Mouse (Mus musculus) liver, embryonic 11.5 days (tissue): Measurements from ENCODE around the gene Gm13695. TPM values are rescaled to one million over a fixed set of nuclear protein-coding genes. Genes with fewer than 3 reads are reported as not detected.
"Not testable (repeated sequence)": the region's sequence is repeated elsewhere in the genome, so short reads cannot be mapped to it uniquely, and the experiment has no call there.

Source experiments
- ATAC-seq: fragments of 200-750 bp; cut with Nextera tagmentation; replicated peaks from 2 replicates; pipeline ENCODE4 v1.8.0; 2017; ENCODE audit warnings: moderate number of reproducible peaks, mild to moderate bottlenecking, moderate TSS enrichment, moderate library complexity; ENCODE audit not compliant: low FRiP score
- DNase-seq: peaks from one replicate; pipeline ENCODE4 v3.0.0-alpha.2; 2017; ENCODE audit warnings: low spot score
- H3K27ac ChIP-seq: fragments of 300-500 bp; sonication (generic); 2 replicates; pipeline ENCODE4 v1.5.1; 2014; ENCODE audit warnings: mild to moderate bottlenecking, low read depth, low read length, control low read depth
- H3K27me3 ChIP-seq: fragments of 300-500 bp; sonication (generic); replicated peaks from 2 replicates; pipeline ENCODE4 v1.6.1; 2014; ENCODE audit warnings: low read length, mixed read lengths; ENCODE audit not compliant: control insufficient read depth, insufficient read depth
- H3K36me3 ChIP-seq: fragments of 300-500 bp; sonication (generic); 2 replicates; pipeline ENCODE4 v1.6.1; 2014; ENCODE audit warnings: mild to moderate bottlenecking, low read length, moderate library complexity, mixed read lengths; ENCODE audit not compliant: control insufficient read depth, insufficient read depth
- H3K4me1 ChIP-seq: fragments of 300-500 bp; sonication (generic); replicated peaks from 2 replicates; pipeline ENCODE4 v1.6.1; 2014; ENCODE audit warnings: low read length, mixed read lengths; ENCODE audit not compliant: control insufficient read depth, insufficient read depth
- H3K4me2 ChIP-seq: fragments of 300-500 bp; sonication (generic); 2 replicates; pipeline ENCODE4 v1.6.1; 2014; ENCODE audit warnings: mild to moderate bottlenecking, control low read depth, moderate library complexity
- H3K4me3 ChIP-seq: fragments of 300-500 bp; sonication (generic); 2 replicates; pipeline ENCODE4 v1.5.1; 2014; ENCODE audit warnings: low read depth, low read length, control low read depth
- H3K9ac ChIP-seq: fragments of 300-500 bp; sonication (generic); 2 replicates; pipeline ENCODE4 v1.6.1; 2014; ENCODE audit warnings: low read depth, low read length, control low read depth
- H3K9me3 ChIP-seq: fragments of 300-500 bp; sonication (generic); 2 replicates; pipeline ENCODE4 v1.6.1; 2016; ENCODE audit warnings: low read length, inconsistent platforms, mixed read lengths; ENCODE audit not compliant: control insufficient read depth
- WGBS: fragments of 180-500 bp; shearing (Covaris S2); extraction: QIAGEN DNeasy Blood & Tissue Kit; methylation state at CpG from one replicate; pipeline ENCODE4 v1.1.7; 2014; 5-methylcytosine and 5-hydroxymethylcytosine counted together
- polyA plus RNA-seq: library from polyadenylated mRNA; unstranded; fragments of >200 nt; fragmentation: Nextera tagmentation; extraction: Ambion mirVana; gene quantifications from 2 replicates; pipeline ENCODE4 v1.2.1, GENCODE M21; 2014

The Gm13695 gene
- polyA plus RNA-seq, 1 experiment from 2014 or later, result not detected

DNA sequence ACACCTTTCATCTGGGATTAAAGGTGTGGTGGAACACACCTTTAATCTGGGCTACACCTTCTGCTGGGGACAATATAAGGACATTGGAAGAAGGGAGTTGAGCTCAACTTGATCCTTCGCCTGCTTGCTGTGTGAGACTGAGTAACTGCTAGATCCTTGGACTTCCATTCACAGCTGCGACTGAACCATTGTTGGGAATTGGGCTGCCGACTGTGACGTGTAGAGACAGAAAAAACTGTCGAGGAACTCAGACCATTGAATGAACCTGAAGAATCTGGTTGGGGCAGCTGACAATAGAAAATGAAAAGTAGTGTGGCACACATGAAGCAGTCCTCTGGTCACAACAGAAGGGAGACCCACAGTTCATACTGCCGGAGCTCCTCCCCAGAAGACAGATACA lies 17.3 kb downstream of the Gm13695 start, which contains the start of gene Gm13697:
Gene Gm13697 (plus strand): TSS at position 301 of the 400 bp plus-strand sequence.
- not testable (repeated sequence) for ATAC-seq, H3K9me3 ChIP-seq, H3K27ac ChIP-seq, DNase-seq, H3K36me3 ChIP-seq, H3K4me3 ChIP-seq, H3K27me3 ChIP-seq, H3K4me1 ChIP-seq, H3K9ac ChIP-seq, H3K4me2 ChIP-seq
- no CpG with 5 or more reads among the region's 6 CpGs for WGBS

- WGBS, result no CpG with 5 or more reads among the region's 6 CpGs
- not testable (repeated sequence) for H3K9ac ChIP-seq, H3K9me3 ChIP-seq, H3K36me3 ChIP-seq, H3K4me2 ChIP-seq, ATAC-seq, DNase-seq, H3K27me3 ChIP-seq, H3K4me1 ChIP-seq, H3K4me3 ChIP-seq, H3K27ac ChIP-seq
Observed at GRCm38 (mm10) chr2:83990253-83990652, 23.1 kb downstream of the Gm13695 start, which contains the start of gene Gm13691. TSS of gene Gm13691 (plus strand) at chr2:83990553.

- not testable (repeated sequence) for H3K4me2 ChIP-seq, H3K27ac ChIP-seq, H3K4me1 ChIP-seq, H3K36me3 ChIP-seq, ATAC-seq, H3K27me3 ChIP-seq, H3K4me3 ChIP-seq, H3K9me3 ChIP-seq, DNase-seq, H3K9ac ChIP-seq
- 25% methylated on average over 7 of the region's 9 CpGs for WGBS
Observed at GRCm38 (mm10) chr2:83993639-83994255, 26.6 kb downstream of the Gm13695 start.

- not testable (repeated sequence) for H3K9ac ChIP-seq, H3K4me3 ChIP-seq, ATAC-seq, H3K9me3 ChIP-seq, H3K4me2 ChIP-seq, DNase-seq, H3K36me3 ChIP-seq, H3K27ac ChIP-seq, H3K4me1 ChIP-seq, H3K27me3 ChIP-seq
- WGBS, result no CpG with 5 or more reads among the region's 3 CpGs
Observed at GRCm38 (mm10) chr2:83994526-83994925, 27.4 kb downstream of the Gm13695 start.

DNA sequence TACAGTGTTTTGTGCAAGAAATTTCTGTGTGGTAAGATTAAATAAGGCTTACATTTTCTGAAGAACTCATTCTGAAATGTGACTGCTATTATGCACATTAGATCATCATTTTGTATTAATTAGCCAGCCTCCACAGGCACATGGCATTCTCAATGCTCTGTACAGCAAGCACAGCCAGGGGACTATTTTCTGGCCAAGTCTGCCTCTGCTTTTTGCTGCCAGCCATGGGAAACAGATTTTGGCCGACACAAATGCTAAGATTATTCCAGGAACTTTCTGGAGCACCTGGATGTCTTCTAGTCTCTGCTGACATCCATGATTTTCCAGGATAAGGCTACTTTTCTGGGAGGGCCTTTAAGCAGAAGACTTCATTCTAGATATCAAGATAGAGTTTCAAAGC lies 41.8 kb downstream of the Gm13695 start:
- H3K9me3 ChIP-seq, result no peaks in the 10 kb centered on the region
- H3K4me1 ChIP-seq, result peaks cover 4% of the 10 kb centered on the region; the same call in 1 of the 2 replicates
- H3K27ac ChIP-seq, result no peak overlapping the region
- no peak overlapping the region for H3K9ac ChIP-seq
- 60% methylated on average over 1 of the region's 1 CpGs for WGBS
- H3K36me3 ChIP-seq, result no peaks in the 10 kb centered on the region
- H3K4me2 ChIP-seq, result no peak overlapping the region
- DNase-seq, result no peak
- H3K4me3 ChIP-seq, result no peak overlapping the region
- no peak for ATAC-seq
- H3K27me3 ChIP-seq, result no peaks in the 10 kb centered on the region

- Histone ChIP-seq H3K27me3 (no peaks in the 10 kb centered on the region), H3K27ac (no peak overlapping the region), H3K4me3 (no peak overlapping the region), H3K9ac (no peak overlapping the region), H3K4me1 (peaks cover 4% of the 10 kb centered on the region; the same call in 1 of the 2 replicates), H3K9me3 (no peaks in the 10 kb centered on the region), H3K36me3 (no peaks in the 10 kb centered on the region), H3K4me2 (no peak overlapping the region)
- WGBS, result 35% methylated on average over 3 of the region's 3 CpGs
- DNase-seq, result no peak
- no peak for ATAC-seq
Observed at GRCm38 (mm10) chr2:84009818-84010217, 42.7 kb downstream of the Gm13695 start.

DNA sequence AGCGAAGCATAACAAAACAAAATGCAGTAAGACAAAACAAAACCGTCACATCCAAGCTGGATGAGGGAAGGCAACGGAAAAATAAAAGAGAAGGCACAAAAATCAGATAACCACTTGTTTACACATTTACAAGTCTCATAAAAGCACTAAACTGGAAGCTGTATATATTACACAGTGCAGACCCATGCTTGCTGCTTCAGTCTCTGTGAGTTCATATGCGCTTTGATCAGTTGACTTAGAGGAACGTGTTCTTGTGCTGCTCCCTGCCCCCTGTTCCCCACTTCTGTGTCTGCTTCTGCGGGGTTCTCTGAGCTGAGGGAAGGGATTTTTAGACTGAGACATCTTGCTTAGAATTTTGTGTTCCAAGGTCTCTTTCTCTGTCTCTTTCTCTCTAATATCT lies 47.5 kb downstream of the Gm13695 start:
- H3K27me3 ChIP-seq, result no peaks in the 10 kb centered on the region
- H3K9ac ChIP-seq, result no peak overlapping the region
- no peak overlapping the region for H3K27ac ChIP-seq
- peaks cover 6% of the 10 kb centered on the region; the same call in 1 of the 2 replicates for H3K4me1 ChIP-seq
- H3K36me3 ChIP-seq, result no peaks in the 10 kb centered on the region
- no peak overlapping the region for H3K4me3 ChIP-seq
- no peak for ATAC-seq
- DNase-seq, result no peak
- WGBS, result 69% methylated on average over 6 of the region's 6 CpGs
- H3K4me2 ChIP-seq, result no peak overlapping the region
- H3K9me3 ChIP-seq, result no peaks in the 10 kb centered on the region

DNA sequence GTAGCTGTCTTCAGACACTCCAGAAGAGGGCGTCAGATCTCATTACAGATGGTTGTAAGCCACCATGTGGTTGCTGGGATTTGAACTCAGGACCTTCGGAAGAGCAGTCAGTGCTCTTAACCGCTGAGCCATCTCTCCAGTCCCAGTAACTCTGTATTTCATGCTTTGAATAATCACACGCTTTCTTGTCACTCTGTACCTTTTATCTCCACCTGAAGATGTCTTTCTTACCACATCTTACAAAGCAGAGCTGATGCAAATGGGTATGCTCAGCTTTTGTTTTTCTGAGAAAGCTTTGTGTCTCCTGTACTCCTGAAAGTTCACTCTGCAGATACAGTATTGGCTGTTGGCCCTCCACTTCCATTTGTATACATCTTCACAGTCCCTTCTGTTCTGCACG lies 49.2 kb downstream of the Gm13695 start:
- H3K4me3 ChIP-seq, H3K9me3 ChIP-seq: not testable (repeated sequence)
- 81% methylated on average over 4 of the region's 5 CpGs for WGBS

DNA sequence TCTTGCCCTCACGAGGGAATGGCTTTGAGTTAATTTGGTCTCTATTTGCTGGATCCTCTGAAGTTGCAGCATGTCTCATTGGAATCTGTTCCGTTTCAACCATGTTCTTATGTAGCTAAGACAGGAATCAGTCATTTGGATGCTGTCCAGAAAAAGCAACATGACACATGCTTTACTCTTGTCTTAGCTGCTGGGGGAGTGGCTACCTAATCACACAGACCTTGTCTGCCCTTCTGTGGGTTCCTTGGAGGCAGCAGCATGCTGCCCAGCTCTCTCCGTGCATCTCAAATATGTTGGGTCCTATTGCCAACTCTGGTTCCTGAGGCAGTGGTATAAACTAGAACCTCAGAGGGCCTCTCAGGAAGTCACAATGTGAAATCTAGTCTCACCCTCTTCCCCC lies 51.2 kb downstream of the Gm13695 start:
- no peaks in the 10 kb centered on the region for H3K36me3 ChIP-seq

More for the DNA sequence above, 49.2 kb downstream of the Gm13695 start:
- not testable (repeated sequence) for H3K36me3 ChIP-seq, ATAC-seq, H3K27me3 ChIP-seq, H3K4me2 ChIP-seq, H3K9ac ChIP-seq, H3K4me1 ChIP-seq, DNase-seq, H3K27ac ChIP-seq

More for the DNA sequence above, 51.2 kb downstream of the Gm13695 start:
- DNase-seq, result no peak
- Histone ChIP-seq H3K9ac (no peak overlapping the region), H3K27me3 (no peaks in the 10 kb centered on the region), H3K4me3 (no peak overlapping the region), H3K9me3 (no peaks in the 10 kb centered on the region), H3K4me2 (no peak overlapping the region), H3K27ac (no peak overlapping the region), H3K4me1 (0 out of 2 replicates have a peak, but pooled peaks cover 2% of the 10 kb centered on the region)
- 54% methylated on average over 3 of the region's 3 CpGs for WGBS
- no peak for ATAC-seq
